Mouse (Mus musculus): Measurements from ENCODE around the gene Rimbp3. TPM values are rescaled to one million over a fixed set of nuclear protein-coding genes. Genes with fewer than 3 reads are reported as not detected.
A peak's percentile ranks its signal among the peaks of the same experiment; 100 is the strongest.
"Not testable (repeated sequence)": the region's sequence is repeated elsewhere in the genome, so short reads cannot be mapped to it uniquely, and the experiment has no call there.

Rimbp3 gene
- total RNA-seq (2017): 0.10 to 0.19 TPM in 2 of 3 replicates, not detected in the other

GRCm38 (mm10) chr16:17208389-17209361 lies at the start of gene Rimbp3:
TSS of gene Rimbp3 (plus strand) at chr16:17208603.
- ATAC-seq (replicated peaks; ENCODE audit: insufficient number of reproducible peaks, low FRiP score, low TSS enrichment, poor library complexity, severe bottlenecking): peak; percentile 34

GRCm38 (mm10) chr16:17165478-17165877 lies 42.9 kb upstream of the Rimbp3 start:
- ATAC-seq (replicated peaks; ENCODE audit: insufficient number of reproducible peaks, low FRiP score, low TSS enrichment, poor library complexity, severe bottlenecking): not testable (repeated sequence)

DNA sequence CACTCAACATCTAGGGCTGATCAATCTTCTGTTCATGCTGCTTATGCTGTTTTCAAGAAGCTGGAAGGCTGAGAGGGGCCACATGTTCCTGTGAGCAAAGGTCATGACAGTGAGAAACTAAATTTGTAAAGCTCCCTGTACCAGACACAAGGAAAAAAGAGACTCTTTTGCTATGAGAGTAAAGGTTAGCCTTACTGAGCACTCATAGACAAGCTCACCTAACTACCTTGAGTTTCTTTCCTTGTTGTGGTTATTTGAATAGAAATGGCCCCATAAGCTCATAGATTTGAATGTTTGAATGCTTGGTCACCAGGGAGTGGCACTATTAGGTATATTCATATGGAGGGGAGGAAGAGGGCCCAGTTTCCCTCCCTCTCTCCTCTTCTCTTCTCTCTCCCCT lies 41.2 kb upstream of the Rimbp3 start:
- no peak for ATAC-seq (replicated peaks; ENCODE audit: insufficient number of reproducible peaks, low FRiP score, low TSS enrichment, poor library complexity, severe bottlenecking)

GRCm38 (mm10) chr16:17168049-17168448 lies 40.4 kb upstream of the Rimbp3 start:
- ATAC-seq (replicated peaks; ENCODE audit: insufficient number of reproducible peaks, low FRiP score, low TSS enrichment, poor library complexity, severe bottlenecking): no peak

- no peak for ATAC-seq (replicated peaks; ENCODE audit: insufficient number of reproducible peaks, low FRiP score, low TSS enrichment, poor library complexity, severe bottlenecking)
These were observed 32.6 kb upstream of the Rimbp3 start for GRCm38 (mm10) chr16:17175765-17176164.

DNA sequence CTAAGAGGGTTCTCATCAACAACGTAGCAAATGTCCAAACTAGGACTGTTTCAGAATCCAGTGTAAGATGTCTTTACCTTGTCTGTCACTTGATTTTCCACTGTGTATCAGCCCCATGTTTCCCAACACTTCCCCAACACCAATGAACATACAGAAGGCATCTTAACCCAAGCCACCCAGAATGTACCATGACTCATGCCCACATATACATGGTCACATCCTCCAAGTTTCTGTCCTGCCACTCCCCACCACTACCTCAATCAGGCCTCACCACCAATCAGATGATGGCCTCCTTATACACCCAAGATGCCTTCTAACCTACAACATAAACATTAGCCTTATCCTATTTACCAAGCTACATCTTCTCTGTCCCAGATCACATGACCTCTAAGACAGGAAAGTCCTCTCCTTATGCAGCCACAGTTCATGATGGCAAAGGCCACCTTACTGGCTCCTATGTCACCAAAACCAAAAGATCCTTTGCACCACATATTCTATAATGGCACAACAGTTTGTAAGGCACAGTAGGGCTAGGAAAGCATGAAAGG lies 30.7 kb upstream of the Rimbp3 start:
- peak; percentile 56 for ATAC-seq (replicated peaks; ENCODE audit: insufficient number of reproducible peaks, low FRiP score, low TSS enrichment, poor library complexity, severe bottlenecking)

DNA sequence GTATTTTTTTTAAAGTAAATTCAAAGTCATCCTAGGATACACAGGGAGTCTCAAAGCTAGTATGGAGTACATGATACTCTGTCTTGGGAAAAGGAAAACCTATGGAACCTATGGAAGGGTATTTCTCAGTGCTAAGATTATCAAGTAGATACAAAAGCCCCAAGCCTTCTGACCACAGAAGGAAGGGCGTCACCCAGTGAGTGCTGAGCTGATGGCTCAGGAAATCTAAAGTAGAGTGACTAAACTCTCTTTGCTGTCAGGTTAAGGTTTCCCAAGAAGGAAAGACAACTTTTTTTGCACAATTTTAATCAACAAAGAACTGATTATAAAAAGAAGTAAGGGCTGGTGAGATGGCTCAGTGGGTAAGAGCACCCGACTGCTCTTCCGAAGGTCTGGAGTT lies 28.7 kb upstream of the Rimbp3 start:
- ATAC-seq (replicated peaks; ENCODE audit: insufficient number of reproducible peaks, low FRiP score, low TSS enrichment, poor library complexity, severe bottlenecking): no peak

DNA sequence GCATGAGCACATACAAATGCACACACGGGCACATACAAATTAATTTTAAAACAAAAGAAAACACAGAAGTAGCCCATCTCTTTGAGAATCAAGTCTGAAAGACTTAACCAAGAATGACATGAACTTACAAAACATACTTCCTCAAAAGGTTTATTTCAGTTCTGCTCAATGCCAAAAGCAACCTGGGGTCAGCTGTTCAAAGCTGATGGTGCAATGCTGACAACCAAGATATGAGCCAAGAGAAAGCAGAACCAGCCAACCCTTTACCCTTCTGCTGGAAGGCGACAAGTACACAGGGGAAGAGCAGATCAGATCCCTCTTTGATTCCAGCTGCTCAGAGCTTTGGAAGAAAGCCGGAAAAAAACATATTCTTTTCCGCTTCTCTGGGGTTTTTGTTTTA lies 27.0 kb upstream of the Rimbp3 start:
- peak; percentile 94 for ATAC-seq (replicated peaks; ENCODE audit: insufficient number of reproducible peaks, low FRiP score, low TSS enrichment, poor library complexity, severe bottlenecking)

DNA sequence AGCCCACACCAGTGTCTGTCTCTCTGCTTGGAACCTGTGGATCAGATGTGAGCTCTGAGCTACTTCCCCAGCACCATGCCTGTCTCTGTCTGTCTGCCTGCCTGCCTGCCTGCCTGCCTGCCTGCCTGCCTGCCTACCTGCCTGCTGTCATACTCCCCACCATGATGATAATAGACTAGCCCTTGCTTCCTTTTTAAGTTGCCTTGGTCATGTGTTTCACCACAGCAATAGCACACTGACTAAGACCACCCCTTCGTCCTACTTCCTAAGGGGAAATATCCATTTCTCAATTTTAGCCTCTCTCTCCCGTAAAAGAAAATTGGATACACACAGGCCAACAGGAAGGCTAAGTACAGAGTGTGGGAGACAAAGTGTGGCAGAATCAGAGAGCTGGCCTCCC lies 26.3 kb upstream of the Rimbp3 start:
- ATAC-seq (replicated peaks; ENCODE audit: insufficient number of reproducible peaks, low FRiP score, low TSS enrichment, poor library complexity, severe bottlenecking): no peak

DNA sequence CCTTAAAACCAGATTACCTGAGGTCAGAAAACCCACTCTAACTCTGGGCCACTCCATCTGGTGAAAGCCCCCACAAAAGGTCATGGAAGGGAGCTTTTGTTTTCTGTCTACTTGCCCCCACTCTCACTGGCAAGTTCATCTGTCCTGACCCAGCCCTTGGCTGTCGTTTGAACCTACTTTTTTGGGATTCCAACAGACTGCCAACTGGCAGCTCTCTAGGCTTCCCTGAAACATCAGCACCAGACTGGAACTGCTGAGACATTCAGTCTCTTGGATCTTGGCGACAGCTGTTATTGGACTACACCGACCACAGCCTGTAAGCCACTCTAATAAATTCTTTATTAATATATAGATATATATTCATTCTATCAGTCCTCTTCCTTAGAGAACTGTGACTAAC lies 25.4 kb upstream of the Rimbp3 start:
- ATAC-seq (replicated peaks; ENCODE audit: insufficient number of reproducible peaks, low FRiP score, low TSS enrichment, poor library complexity, severe bottlenecking): no peak

DNA sequence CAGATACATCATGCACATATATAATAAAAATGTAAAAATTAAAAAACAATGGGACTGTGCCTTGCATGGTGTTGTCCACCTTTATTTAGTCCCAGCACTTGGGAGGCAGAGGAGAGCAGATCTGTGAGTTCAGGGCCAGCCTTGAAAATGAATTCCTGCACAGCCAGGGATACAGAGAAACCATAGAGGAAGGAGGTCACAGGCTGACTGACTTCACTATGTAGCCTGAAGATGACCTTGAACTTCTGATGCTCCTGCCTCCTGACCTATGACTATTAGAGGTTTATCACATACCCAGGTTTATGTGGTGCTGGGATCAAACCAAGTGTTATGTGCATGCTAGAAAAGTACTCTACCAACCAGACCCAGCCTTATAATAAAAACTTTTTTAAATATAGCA lies 22.9 kb upstream of the Rimbp3 start:
- ATAC-seq (replicated peaks; ENCODE audit: insufficient number of reproducible peaks, low FRiP score, low TSS enrichment, poor library complexity, severe bottlenecking): no peak

GRCm38 (mm10) chr16:17193823-17194222 lies 14.6 kb upstream of the Rimbp3 start:
- no peak for ATAC-seq (replicated peaks; ENCODE audit: insufficient number of reproducible peaks, low FRiP score, low TSS enrichment, poor library complexity, severe bottlenecking)

DNA sequence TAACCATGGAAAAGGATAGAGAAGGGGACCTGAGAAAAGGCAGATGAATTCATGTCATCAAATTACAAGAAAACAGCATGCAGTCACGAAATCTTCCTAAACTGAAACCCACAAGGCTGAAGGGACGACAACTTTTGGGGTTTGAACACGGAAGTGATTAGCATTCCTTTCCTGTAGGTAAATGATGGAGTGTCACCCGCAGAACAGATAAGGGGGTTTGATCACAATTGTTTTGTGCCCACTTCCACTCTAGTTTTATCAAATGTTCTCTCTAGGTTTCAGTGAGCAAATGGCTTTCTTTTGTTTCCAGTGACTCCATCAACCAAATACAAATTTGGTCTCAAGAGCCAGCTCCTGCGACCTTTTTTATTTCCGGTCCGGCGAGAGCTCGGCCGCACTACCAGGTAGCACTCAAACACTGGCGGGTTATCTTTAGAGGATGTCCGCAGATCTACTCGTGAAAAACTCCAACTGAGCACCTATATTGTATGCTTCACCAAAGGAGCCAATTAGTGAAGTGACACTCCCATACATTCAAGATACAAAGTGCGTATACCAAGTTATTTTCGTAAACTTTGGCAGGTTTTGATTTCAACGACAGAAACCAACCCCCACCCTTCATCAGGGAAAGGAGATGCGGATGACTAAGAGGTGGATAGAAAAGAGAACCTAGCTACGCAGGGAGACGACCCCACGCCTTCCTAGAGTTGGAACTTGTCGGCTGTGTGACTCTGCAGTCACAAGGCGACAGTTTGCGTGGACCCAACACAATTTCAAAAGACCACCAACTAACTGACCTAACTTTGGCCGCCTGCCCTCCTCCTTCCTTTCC lies 8.1 kb upstream of the Rimbp3 start:
- no peak for ATAC-seq (replicated peaks; ENCODE audit: insufficient number of reproducible peaks, low FRiP score, low TSS enrichment, poor library complexity, severe bottlenecking)

GRCm38 (mm10) chr16:17200953-17201707 lies 7.3 kb upstream of the Rimbp3 start:
- peak; percentile 90 for ATAC-seq (replicated peaks; ENCODE audit: insufficient number of reproducible peaks, low FRiP score, low TSS enrichment, poor library complexity, severe bottlenecking)

GRCm38 (mm10) chr16:17201977-17202376 lies 6.4 kb upstream of the Rimbp3 start:
- no peak for ATAC-seq (replicated peaks; ENCODE audit: insufficient number of reproducible peaks, low FRiP score, low TSS enrichment, poor library complexity, severe bottlenecking)

- ATAC-seq (replicated peaks; ENCODE audit: insufficient number of reproducible peaks, low FRiP score, low TSS enrichment, poor library complexity, severe bottlenecking): no peak
These were observed 5.9 kb upstream of the Rimbp3 start, which contains the start of gene Ube2l3 for GRCm38 (mm10) chr16:17202549-17202948. TSS of gene Ube2l3 (minus strand) at chr16:17202649.

GRCm38 (mm10) chr16:17204990-17205389 lies 3.4 kb upstream of the Rimbp3 start:
- no peak for ATAC-seq (replicated peaks; ENCODE audit: insufficient number of reproducible peaks, low FRiP score, low TSS enrichment, poor library complexity, severe bottlenecking)

GRCm38 (mm10) chr16:17209404-17209960 lies 1.1 kb downstream of the Rimbp3 start:
- no peak for ATAC-seq (replicated peaks; ENCODE audit: insufficient number of reproducible peaks, low FRiP score, low TSS enrichment, poor library complexity, severe bottlenecking)

All from monocyte, adult 5-6 weeks (primary cell).